Mouse (Mus musculus) G1E (cell line): Measurements from ENCODE around the gene Tjp3. TPM values are rescaled to one million over a fixed set of nuclear protein-coding genes. Genes with fewer than 3 reads are reported as not detected.

Source experiments
- ATAC-seq: 2 replicates; pipeline ENCODE4 v1.8.0; 2016; ENCODE audit warnings: mild to moderate bottlenecking; ENCODE audit not compliant: insufficient number of reproducible peaks, poor library complexity, low FRiP score, severe bottlenecking; ENCODE audit errors: extremely low read depth
- DNase-seq: peaks from one replicate; pipeline ENCODE4 v3.0.0; 2012; ENCODE audit warnings: low spot score
- H3K27me3 ChIP-seq: 2 replicates; pipeline ENCODE4 v1.6.1; 2012; ENCODE audit warnings: mild to moderate bottlenecking, low read length, inconsistent platforms; ENCODE audit not compliant: insufficient read depth
- H3K36me3 ChIP-seq: replicated peaks from 2 replicates; pipeline ENCODE3; 2012; ENCODE audit warnings: mild to moderate bottlenecking, inconsistent platforms
- H3K4me1 ChIP-seq: 2 replicates; pipeline ENCODE4 v1.6.1; 2012; ENCODE audit warnings: low read depth, low read length, inconsistent platforms, mixed read lengths; ENCODE audit not compliant: insufficient read depth
- H3K4me3 ChIP-seq: 2 replicates; pipeline ENCODE4 v1.5.1; 2012; ENCODE audit warnings: low read depth, mild to moderate bottlenecking, inconsistent platforms, low read length, moderate library complexity, mixed read lengths
- H3K9me3 ChIP-seq: replicated peaks from 2 replicates; pipeline ENCODE4 v1.6.1; 2012; ENCODE audit warnings: inconsistent platforms
- CTCF ChIP-seq: IDR thresholded peaks from 2 replicates; pipeline ENCODE4 v1.5.1; 2012; ENCODE audit warnings: low read depth, low read length, inconsistent platforms, mixed read lengths
- GATA1 ChIP-seq: IDR thresholded peaks from 2 replicates; pipeline ENCODE4 v1.6.1; 2012; ENCODE audit warnings: borderline replicate concordance, low read length, inconsistent platforms, mixed read lengths
- GATA2 ChIP-seq: IDR thresholded peaks from 2 replicates; pipeline ENCODE4 v1.6.1; 2012; ENCODE audit warnings: low read depth, low read length, inconsistent platforms, borderline replicate concordance
- POLR2AphosphoS5 ChIP-seq: IDR thresholded peaks from 2 replicates; pipeline ENCODE4 v1.6.1; 2012; ENCODE audit warnings: low read depth, low read length, inconsistent platforms; ENCODE audit not compliant: insufficient replicate concordance
- TAL1 ChIP-seq: conservative IDR thresholded peaks from 2 replicates; pipeline ENCODE4 v1.6.1; 2012; ENCODE audit warnings: low read depth, low read length, inconsistent platforms, mixed read lengths
- polyA plus RNA-seq: library from polyadenylated mRNA; stranded (reverse); fragments of >175 nt; gene quantifications from 2 replicates; pipeline ENCODE4 v1.2.3, GENCODE M21; 2012
- total RNA-seq, 2 experiments: library from RNA; stranded (forward) in 1 of 2; stranded (reverse) in 1 of 2; fragments of 200-1000 nt in 1 of 2; fragments of >200 nt in 1 of 2; fragmentation: Nextera tagmentation in 1 of 2; gene quantifications; 2 replicates each; pipeline ENCODE4 v1.2.3; 2014 to 2017

The Tjp3 gene
- total and polyA plus RNA-seq, 3 experiments, result 1.4 to 1.8 TPM; not detected in 1

- Histone ChIP-seq H3K9me3 (no peaks in the 10 kb centered on the region), H3K27me3 (peaks cover 81% of the 10 kb centered on the region), H3K4me3 (no peak within 1 kb of the TSS), H3K4me1 (peaks cover 15% of the 10 kb centered on the region), H3K36me3 (no peaks in the 10 kb centered on the region)
- no peak for ATAC-seq
- TF ChIP-seq GATA1 (no peak), POLR2AphosphoS5 (no peak), GATA2 (no peak), TAL1 (no peak), CTCF (no peak)
- DNase-seq, result no peak
Observed at GRCm38 (mm10) chr10:81252424-81253419, 38.7 kb downstream of the Tjp3 start, which contains the start of gene Matk. Matk (plus strand) TSS chr10:81252935.

- H3K36me3 ChIP-seq, result no peaks in the 10 kb centered on the region
- H3K4me1 ChIP-seq, result peaks cover 28% of the 10 kb centered on the region
Observed at GRCm38 (mm10) chr10:81249442-81249841, 41.9 kb downstream of the Tjp3 start.

GRCm38 (mm10) chr10:81247804-81248203, 43.6 kb downstream of the Tjp3 start:
- TF ChIP-seq CTCF (no peak), GATA2 (no peak), TAL1 (no peak), GATA1 (no peak), POLR2AphosphoS5 (no peak)
- Histone ChIP-seq H3K9me3 (no peaks in the 10 kb centered on the region), H3K27me3 (peaks cover 90% of the 10 kb centered on the region), H3K36me3 (no peaks in the 10 kb centered on the region), H3K4me1 (peaks cover 29% of the 10 kb centered on the region), H3K4me3 (no peak overlapping the region)
- ATAC-seq, result no peak
- DNase-seq, result no peak

More at GRCm38 (mm10) chr10:81249442-81249841, 41.9 kb downstream of the Tjp3 start:
- Histone ChIP-seq H3K4me3 (no peak overlapping the region), H3K27me3 (peaks cover 89% of the 10 kb centered on the region), H3K9me3 (no peaks in the 10 kb centered on the region)
- ATAC-seq (no peak), DNase-seq (no peak)
- no peak for TF ChIP-seq TAL1
- TF ChIP-seq CTCF, result no peak
- no peak for TF ChIP-seq GATA2
- no peak for TF ChIP-seq GATA1

DNA sequence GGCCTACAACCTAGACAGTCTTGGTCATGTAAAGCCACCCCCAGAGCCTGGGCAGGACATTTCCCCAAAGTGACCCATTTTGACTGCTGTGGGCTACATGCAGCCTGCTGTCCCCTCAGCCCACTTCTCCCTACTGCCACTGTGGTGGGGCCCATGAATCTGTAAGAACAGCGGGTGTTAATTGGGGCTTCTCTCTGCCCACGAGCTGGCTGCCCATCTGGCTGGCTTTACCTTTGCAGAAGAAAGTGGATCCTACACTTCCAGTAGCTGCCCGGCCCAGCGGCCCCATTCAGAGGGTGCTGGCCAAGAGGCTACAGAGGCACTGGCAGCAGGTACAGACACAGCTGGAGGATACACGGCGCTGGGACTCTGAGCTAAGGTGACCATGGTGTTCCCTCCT, 46.2 kb downstream of the Tjp3 start:
- ATAC-seq, result no peak
- TF ChIP-seq CTCF (no peak), GATA2 (no peak), TAL1 (no peak), GATA1 (no peak), POLR2AphosphoS5 (no peak)
- Histone ChIP-seq H3K4me1 (peaks cover 27% of the 10 kb centered on the region), H3K27me3 (peaks cover 86% of the 10 kb centered on the region), H3K36me3 (no peaks in the 10 kb centered on the region), H3K9me3 (no peaks in the 10 kb centered on the region), H3K4me3 (no peak overlapping the region)
- DNase-seq, result no peak

- Histone ChIP-seq H3K4me1 (peaks cover 25% of the 10 kb centered on the region), H3K4me3 (0 out of 2 replicates have a peak overlapping the region, but pooled peaks have one; percentile 2), H3K36me3 (no peaks in the 10 kb centered on the region), H3K27me3 (peaks cover 86% of the 10 kb centered on the region), H3K9me3 (no peaks in the 10 kb centered on the region)
- DNase-seq, result peak; percentile 73
- TF ChIP-seq GATA1 (no peak), GATA2 (no peak), CTCF (peak; percentile 91), TAL1 (no peak)
- peak; percentile 67; the same call in 1 of the 2 replicates for ATAC-seq
Observed at GRCm38 (mm10) chr10:81244595-81244994, 46.8 kb downstream of the Tjp3 start.

- no peaks in the 10 kb centered on the region for H3K36me3 ChIP-seq
- H3K4me1 ChIP-seq, result peaks cover 23% of the 10 kb centered on the region
- 0 out of 2 replicates have a peak overlapping the region, but pooled peaks have one; percentile 2 for H3K4me3 ChIP-seq
- no peaks in the 10 kb centered on the region for H3K9me3 ChIP-seq
- no peak for TF ChIP-seq GATA2
- TF ChIP-seq CTCF, result no peak
- TF ChIP-seq GATA1, result no peak
- TF ChIP-seq TAL1, result no peak
- TF ChIP-seq POLR2AphosphoS5, result no peak
- DNase-seq, result no peak
- ATAC-seq, result no peak
- peaks cover 85% of the 10 kb centered on the region for H3K27me3 ChIP-seq
Observed at GRCm38 (mm10) chr10:81244146-81244545, 47.2 kb downstream of the Tjp3 start.
